Mouse (Mus musculus) left cerebral cortex, adult 6 months (tissue): Measurements from ENCODE around the gene Serpinf1. TPM values are rescaled to one million over a fixed set of nuclear protein-coding genes. Genes with fewer than 3 reads are reported as not detected.

Experiments used
- long read RNA-seq, 2 experiments: library from polyadenylated mRNA; unstranded; transcript quantifications; one replicate each; pipeline ENCODE4 v2.0.0; 2019 to 2020
- polyA plus RNA-seq: library from polyadenylated mRNA; unstranded; fragments of <200 nt; fragmentation: Nextera tagmentation; gene quantifications from 2 replicates; pipeline ENCODE4 v1.2.3, GENCODE M21; 2021

Gene Serpinf1
- 6.5 and 8.4 TPM in 2 replicates for polyA plus RNA-seq
- long read RNA-seq, experiment 1, transcript Serpinf1-201 (8 exons, 1,832 nt) = major isoform, 5 of 7 reads
- long read RNA-seq, experiment 1, partial matches to known transcripts = 0 of 7 reads
- long read RNA-seq, experiment 1, other reads (novel, unspliced or antisense) = 2 of 7 reads
- long read RNA-seq, experiment 2, transcript Serpinf1-201 (8 exons, 1,832 nt) = major isoform, 5 of 7 reads
- long read RNA-seq, experiment 2, partial matches to known transcripts = 2 of 7 reads
- long read RNA-seq, experiment 2, other reads (novel, unspliced or antisense) = 0 of 7 reads

DNA sequence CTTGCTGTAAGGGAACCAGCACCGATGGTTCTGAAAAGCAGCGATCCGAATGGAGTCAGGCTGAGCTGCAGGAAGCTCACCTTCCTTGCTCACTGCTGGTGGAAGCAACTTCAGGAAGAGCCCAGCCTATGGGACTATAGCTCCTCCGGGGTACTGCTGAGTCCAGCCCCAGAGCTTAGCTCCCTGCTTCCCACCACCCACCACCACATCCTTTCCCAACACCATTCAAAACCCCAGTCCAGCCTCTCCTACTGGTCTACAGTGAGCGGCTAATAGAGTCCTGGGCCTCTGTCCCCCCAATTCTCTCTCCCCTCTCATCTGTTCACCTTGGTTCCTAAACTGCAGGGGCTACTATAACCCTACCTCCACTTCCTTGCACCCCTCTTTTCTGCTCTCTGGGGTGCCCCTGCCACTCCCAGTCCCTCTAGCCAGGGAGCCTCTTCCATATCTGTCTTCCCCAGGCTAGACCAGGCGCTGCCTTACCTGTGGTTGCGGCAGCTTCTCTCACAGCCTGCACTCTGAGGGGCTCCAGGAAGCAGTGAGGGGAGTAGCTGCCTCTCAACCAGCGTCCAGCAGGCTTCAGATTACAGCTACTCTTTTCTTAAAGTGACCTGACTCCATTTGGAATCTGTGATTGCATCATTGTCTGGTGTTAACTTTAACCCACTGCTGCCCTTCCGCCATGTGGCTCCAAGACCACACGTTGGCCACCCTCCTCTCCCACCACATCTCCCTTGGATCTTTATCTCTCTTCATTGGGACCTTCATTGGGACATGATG lies at the start of gene Serpinf1:
Gene Serpinf1, minus strand, starts transcription at position 689 of the 780 bp plus-strand sequence.

DNA sequence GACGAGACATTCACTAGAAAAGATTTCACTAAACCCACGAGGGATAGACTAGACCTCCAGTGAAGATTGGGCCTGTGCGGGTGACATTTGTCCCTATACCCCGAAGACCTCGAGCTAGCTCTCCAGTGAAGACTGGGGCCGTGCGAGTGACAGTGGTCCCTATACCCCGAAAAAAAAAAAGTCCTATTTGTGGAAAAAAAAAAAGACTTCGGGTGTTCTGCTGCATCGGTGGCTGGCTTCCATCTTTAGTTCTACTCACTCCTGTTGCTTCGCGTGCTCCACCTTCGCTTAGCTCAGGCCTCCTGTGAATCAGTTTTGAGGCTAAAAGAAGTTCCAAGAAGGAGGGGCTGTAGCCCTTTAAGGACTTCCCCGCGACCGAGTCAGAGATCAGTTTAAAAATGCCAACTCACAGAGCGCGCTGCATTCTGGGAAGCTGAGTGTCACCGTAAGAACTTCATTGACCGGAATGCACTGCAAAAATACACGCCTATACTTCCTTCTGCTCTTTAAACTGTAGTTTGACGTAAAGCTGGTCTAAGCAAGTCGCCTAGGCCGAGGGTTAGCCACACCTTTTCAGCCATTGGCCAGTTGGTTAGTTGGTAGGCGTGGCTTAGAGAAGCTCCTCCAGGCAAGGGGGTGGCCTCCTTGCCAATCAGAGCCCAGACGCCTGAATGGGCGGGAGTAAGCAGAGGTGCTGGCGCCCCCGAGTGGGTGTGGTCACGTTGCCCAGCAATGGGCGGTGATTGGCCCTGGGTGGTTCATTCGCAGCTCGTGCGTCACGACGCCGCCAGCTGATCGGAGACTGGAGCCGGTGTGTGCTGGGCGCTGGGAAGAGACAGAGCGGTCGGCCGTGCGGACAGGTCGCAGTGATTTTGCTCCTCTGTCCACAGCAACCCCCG lies 38.6 kb upstream of the Serpinf1 start, which contains the start of gene Tlcd2:
Gene Tlcd2, plus strand, starts transcription at position 872 of the 899 bp plus-strand sequence.

DNA sequence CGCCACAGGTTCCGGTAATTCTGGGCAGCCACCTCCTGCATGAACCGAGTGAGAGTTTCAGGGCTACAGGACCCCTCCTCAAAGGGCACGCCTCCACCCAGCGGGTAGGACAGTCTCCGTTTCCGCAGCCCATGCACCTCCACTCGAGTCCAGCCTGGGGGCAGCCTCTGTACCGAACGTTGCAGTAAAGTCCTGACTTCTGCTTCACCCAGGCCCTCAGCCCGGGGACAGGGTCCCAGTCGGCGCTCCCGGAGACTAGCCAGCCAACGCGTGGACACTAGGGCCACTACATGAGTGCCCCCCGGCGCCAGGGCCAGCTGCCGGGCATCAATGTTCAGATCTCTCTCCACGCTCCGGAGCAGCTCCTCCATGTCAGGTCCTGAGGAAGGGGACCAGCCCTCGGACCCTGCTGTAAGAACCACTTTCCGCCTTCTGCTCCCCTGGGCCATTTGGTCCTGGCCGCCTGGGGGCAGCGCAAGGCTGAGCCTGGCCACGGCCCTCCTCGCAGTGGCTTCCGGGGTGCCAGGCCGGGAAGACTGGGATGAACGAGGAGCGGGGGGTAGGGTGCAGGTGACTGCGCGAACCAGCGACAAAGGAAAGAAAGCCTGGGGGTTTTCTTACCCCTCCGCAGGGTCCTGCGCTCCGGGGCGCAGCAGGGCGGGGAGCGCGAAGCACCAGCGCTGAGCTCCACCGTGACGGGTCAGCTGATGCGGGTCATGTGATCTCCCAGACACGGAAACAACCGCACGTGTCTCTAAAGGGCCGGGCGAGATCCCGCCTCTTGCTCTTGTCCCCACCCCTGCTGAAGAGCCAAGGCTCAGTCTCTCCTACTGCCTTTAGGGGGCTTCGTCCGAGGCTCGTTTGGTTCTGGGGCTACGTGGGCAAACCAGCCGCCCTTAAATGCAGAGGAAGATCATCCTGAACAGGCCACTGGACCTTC lies 31.8 kb upstream of the Serpinf1 start, which contains the start of gene Wdr81:
Gene Wdr81, minus strand, starts transcription at position 727 of the 940 bp plus-strand sequence.

DNA sequence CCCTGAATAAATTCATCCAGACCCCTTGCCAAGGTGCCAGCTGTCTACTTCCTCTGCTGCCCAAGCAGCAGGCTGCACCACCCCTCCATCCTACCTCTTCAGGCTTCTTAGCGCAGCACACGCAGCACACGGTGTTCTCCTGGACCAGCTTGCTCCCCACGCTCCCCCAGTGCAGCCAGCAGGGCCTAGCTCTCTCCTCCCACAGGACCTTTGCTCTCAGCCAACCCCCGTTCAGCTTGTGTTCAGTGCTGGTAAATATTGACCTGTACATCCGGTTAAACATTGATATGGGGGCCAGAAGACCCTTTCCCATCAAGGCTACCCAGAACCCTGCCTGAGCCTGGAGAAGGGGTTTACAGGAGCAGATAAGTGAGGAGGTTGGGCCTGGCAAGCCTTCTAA lies 16.9 kb upstream of the Serpinf1 start, which contains the start of gene Serpinf2:
Gene Serpinf2, minus strand, starts transcription at position 229 of the 400 bp plus-strand sequence.

Other genes with a start within 250 kb of the Serpinf1 start
- 11.2 and 13.6 TPM in 2 replicates for gene Ovca2, start 243.9 kb downstream of the Serpinf1 start, polyA plus RNA-seq
- 17.7 and 21.4 TPM in 2 replicates for gene Dph1, start 231.5 kb downstream of the Serpinf1 start, polyA plus RNA-seq
- gene Rtn4rl1, start 228.9 kb downstream of the Serpinf1 start, polyA plus RNA-seq = 27.0 and 35.2 TPM in 2 replicates
- gene Rpa1, start 74.4 kb downstream of the Serpinf1 start, polyA plus RNA-seq = 28.0 and 28.8 TPM in 2 replicates
- gene Smyd4, start 74.3 kb downstream of the Serpinf1 start, polyA plus RNA-seq = 8.9 and 9.5 TPM in 2 replicates
- 0.05 TPM in 1 of 2 replicates, not detected in the other for gene Serpinf2, start 16.9 kb upstream of the Serpinf1 start, polyA plus RNA-seq
- 2.9 and 3.3 TPM in 2 replicates for gene Wdr81, start 32.0 kb upstream of the Serpinf1 start, polyA plus RNA-seq
- 0.80 and 0.99 TPM in 2 replicates for gene Tlcd2, start 39.0 kb upstream of the Serpinf1 start, polyA plus RNA-seq
- gene Prpf8, start 64.1 kb upstream of the Serpinf1 start, polyA plus RNA-seq = 12.1 and 13.6 TPM in 2 replicates
- 2.5 and 2.6 TPM in 2 replicates for gene Rilp, start 87.4 kb upstream of the Serpinf1 start, polyA plus RNA-seq
- gene Scarf1, start 90.8 kb upstream of the Serpinf1 start, polyA plus RNA-seq = 1.2 and 1.3 TPM in 2 replicates
- 13.6 and 19.1 TPM in 2 replicates for gene Slc43a2, start 109.0 kb upstream of the Serpinf1 start, polyA plus RNA-seq
- 23.7 and 133 TPM in 2 replicates for gene Pitpna, start 165.4 kb upstream of the Serpinf1 start, polyA plus RNA-seq
- 15.7 and 21.9 TPM in 2 replicates for gene Inpp5k, start 208.3 kb upstream of the Serpinf1 start, polyA plus RNA-seq
- gene Myo1c, start 227.8 kb upstream of the Serpinf1 start, polyA plus RNA-seq = 2.4 and 3.5 TPM in 2 replicates